Mouse (Mus musculus) granulocyte monocyte progenitor cell, adult 5-6 weeks (primary cell): Measurements from ENCODE around the gene Prkra. TPM values are rescaled to one million over a fixed set of nuclear protein-coding genes. Genes with fewer than 3 reads are reported as not detected.

ENCODE experiments used
- ATAC-seq: replicated peaks from 2 replicates; pipeline ENCODE4 v1.8.0; 2016; ENCODE audit warnings: mild to moderate bottlenecking, moderate TSS enrichment, inconsistent platforms; ENCODE audit not compliant: poor library complexity, severe bottlenecking
- total RNA-seq, 2 experiments: library from RNA; stranded (forward) in 1 of 2; stranded (reverse) in 1 of 2; fragments of 200-712, 200-1000 nt in 1 of 2; fragments of >200 nt in 1 of 2; fragmentation: Nextera tagmentation in 1 of 2; gene quantifications; 2 replicates each; pipeline ENCODE4 v1.2.3; 2014 to 2017

The Prkra gene
- total RNA-seq (2014; fragmentation: Nextera tagmentation) = 22.3 and 23.1 TPM in 2 replicates
- 17.3 and 17.7 TPM in 2 replicates for total RNA-seq (2017)

DNA sequence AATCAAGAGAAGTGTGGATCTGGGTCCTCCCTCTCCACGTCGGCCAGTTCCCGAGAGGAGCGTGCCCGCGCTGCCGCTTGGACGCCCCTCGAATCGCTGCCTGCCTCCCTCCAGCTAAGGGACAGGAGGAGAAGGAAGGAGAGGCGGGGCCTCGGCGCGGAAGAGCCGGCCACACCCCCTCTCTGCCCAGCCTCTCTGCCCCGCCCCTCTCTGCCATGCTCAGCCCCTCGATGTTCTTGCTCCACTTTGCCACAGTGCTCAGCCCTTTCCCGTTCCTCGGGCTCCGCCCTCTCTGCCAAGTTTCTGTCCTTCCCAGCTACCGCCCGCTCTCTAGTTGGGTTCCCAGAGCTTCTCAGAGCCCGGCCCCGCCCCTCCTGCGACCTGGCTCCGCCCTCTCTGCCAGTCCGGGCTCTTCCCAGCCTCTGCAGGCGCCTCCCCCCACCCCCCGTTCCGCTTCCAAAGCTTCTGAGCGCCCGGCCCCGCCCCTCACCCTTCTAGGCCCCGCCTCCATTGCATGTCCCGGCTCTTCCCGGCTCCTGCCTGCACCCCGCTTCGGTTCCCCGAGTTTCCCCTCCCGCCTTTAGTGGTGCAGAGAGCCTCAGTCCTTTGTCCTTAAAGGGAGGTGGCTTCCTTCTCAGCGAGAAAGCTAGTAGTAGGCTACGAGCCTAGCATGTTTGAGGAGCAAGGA, at the start of gene Prkra, which contains the start of gene Pjvk:
Prkra (minus strand) TSS at position 133 of the 688 bp plus-strand sequence.
Pjvk (plus strand) TSS at position 594 of the 688 bp plus-strand sequence.
- ATAC-seq = peak; percentile 91

DNA sequence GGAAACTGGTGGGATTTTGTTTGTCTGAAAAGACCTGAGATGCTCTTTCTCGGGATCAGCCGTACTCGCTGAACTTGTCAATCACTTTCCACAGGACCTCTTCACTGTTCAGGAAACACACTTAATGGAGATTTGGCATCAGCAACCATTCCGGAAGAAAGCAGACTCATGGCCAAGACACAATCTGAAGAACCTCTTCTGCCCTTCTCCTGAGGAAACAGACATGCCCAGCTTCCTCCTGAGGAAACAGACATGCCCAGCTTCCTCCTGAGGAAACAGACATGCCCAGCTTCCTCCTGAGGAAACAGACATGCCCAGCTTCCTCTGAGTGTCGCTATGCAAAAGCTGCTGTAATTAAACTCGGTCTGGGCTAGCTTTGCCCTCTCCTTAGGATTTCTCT, 47.5 kb upstream of the Prkra start:
- ATAC-seq = peak; percentile 22; the same call in 1 of the 2 replicates

DNA sequence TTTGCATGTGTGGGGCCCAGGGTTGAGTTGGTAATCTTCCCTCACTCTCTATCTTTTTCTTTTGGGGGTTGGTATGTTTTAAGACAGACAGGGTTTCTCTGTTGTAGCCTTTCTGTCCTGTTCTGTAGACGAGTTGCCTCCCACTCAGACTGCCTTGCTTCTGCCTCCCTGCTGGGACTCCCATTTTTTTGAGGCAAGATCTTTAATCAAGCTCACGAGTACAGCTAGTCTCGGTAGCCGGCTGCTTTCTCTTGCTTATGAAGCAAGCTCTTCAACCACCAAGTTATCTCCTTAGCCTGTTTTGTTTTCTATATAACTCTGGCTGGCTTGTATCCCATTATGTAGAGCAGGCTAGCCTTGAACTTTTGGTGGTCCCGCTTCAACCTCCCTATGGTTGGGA, 46.0 kb upstream of the Prkra start:
- no peak for ATAC-seq

DNA sequence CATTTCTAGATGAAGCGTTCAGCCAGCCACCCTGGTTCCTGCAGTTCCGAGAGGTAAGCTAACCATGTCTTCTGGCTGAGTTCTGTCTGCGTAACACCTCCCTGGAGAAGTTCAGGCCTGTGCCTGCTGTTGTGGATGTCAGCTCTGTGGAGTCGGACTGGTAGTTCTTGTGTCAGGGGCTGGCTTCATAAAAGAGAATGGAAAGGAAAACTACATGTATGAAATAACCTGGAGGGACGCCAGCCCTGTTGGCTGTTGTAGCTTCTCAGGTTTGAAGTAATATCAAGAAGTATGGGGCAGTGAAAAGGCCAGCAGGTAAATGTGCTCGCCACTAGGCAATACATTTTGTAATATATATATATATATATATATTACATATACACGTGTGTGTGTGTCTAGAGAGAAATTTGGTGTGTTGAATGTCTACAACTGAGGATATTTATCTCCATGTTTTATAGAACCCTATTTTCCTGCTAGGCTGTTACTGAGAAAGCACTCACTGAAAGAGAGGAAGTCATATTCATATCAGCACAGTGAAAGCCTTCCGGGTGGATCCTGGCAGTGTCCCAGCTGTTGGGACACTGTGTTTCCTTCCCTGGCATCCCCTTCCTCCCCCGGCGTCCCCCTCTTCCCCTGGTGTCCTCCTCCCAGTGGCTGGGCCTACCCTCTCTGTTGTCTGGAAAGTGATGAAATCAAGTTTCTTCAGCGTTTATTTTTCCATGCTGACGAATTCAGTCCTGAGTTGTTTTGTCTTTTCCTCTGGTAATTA, 42.8 kb upstream of the Prkra start:
- ATAC-seq = peak; percentile 99

DNA sequence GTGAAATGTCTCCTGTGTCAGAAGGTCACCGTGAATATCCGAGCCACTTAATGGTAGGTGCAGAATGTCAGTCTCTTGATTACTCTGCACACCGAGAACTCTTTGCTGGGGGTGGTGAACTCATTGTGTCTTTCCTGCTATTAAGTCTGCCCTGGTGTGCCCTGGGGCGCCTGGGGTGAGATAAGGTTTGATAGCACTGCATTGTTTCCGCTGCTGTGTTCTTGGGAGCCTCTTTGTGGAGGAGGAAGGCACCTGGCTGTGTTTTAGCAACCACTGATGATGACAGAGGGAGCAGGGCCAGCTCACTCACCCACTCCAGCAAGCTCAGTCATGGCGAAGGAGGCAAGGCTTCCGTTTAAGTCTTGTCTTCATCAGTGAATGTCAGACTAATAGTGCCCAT, 40.3 kb upstream of the Prkra start:
- ATAC-seq = no peak

DNA sequence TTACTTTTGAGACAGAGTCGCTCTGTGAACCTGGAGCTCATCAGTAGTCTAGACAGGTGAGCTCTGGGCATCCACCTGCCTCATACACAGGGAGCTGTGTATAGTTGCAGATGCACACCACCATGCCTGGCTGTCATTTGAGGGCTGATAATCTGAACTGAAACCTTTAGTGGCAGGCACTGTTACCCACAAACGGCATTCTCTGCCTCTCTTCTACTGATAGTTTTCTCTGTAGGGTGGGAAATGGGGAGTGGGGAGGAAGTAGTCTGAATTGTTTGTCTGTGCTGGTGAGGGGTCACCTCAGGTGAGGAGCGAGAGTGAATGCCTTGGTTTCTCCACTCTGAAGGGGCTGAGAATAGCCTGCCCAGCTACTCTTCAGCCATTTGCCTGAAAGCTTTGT, 39.8 kb upstream of the Prkra start:
- ATAC-seq = no peak

DNA sequence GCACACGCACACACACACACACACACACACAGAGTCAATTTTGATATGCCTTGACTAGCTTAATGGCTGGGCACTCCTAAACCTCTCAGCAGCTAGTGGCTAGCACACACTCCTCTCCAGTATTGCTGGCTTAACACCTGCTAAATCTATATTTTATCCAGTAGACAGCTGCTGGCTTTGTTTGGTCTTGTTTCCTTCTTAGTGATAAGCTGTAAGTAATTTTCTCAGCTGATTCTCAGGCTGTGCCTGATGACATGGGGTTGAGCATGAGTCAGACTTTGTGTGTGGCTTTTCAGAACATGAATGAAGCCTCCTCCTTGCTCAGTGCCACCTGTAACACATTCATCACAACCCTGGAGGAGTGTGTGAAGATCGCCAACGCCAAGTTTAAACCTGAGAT, 39.2 kb upstream of the Prkra start:
- no peak for ATAC-seq

DNA sequence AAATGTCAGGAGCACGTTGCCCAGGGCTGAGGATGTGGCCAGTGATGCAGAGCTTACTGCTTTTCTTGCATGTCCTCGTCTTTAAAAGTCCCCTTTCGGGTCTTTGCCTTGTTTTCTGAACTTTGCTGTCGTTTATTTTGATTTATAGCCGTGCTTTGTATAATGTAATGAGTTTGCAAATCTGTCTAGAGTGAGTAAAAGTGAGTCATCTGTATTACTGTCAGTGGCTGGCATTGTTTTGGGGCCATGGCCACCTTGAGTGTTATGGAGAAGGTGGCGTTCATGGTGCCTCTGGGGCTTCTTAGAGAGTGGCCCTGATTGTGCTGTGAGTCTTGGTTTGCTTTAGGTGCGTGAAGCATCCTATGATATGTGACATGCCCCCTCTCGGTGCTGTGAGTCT, 34.5 kb upstream of the Prkra start:
- ATAC-seq = no peak

DNA sequence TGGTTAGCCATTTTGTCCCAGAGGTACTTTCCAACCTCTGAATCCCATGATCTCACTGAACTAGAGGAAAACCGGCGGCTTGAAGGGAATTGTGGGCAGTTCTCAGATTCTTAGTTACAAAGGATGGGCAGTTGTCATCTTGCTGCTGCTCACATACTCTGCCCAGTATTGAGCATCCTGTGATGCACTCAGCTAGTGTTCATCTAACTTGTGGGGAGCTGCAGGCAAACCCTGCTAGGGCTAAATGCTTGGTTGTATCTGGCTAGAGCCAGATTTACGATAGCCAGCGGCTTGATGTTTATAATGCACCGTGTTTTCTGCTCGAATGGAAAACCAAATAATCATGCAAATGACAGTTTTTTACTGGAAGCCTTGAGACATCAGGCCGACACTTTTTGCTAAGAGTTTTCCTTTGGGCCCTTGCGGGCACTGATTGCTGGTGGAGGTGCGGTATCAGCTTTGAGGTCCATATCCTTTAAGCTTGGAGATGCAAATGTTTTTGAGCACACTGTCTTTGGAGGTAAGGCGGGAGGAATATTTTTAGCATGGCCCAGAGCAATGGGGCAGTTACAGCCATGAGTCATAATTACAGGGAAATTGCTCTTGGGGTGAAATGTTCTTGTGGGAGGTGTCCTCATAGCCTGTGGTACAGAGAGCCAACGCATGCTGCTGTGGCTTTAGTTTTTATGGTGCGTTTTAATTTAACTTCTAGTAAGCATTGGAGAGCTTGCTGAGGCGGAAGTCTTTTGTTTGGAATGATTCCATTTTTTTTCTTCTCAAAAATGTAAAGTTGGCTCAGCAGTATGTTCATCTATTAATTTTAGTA, 28.8 kb upstream of the Prkra start:
- 0 out of 2 replicates have a peak, but pooled peaks have one; percentile 16 for ATAC-seq

DNA sequence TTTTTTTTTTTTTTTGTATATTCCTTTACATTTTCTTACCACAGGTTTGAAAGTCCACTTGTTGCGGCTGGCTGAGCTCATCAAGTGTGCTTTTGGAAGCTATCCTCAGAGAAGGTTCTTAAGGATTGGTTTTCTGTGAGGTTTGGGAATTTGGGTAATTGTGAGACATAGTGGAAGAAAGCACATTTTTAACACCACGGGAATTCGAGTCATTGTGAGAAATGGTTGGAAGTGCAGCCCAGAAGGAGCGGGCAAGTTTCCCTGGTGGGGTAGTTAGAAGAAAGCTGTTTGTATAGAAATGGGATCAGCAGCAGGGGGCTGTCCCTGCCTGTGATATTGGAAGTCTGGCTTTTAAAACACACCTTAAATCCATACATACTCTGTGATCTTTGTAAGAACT, 28.1 kb upstream of the Prkra start:
- ATAC-seq = no peak

DNA sequence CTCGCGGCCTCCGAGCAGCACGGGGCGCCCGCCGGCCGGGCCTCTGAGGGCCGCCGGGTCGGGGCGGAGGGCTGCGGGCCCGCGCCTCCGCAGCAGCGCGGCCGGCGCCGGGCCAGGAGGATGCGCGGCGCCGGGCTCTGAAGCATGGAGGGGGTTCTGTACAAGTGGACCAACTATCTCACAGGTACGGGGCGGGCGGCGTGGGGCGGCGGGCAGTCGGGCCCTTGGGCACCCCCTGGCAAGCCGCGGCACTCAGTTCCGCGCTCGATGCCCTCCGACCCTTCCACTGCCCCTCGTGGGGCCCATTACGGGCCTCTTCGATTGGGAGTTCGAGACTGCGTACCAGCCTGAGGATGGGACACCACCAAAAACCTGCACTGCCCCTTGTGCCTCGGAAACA, 27.6 kb upstream of the Prkra start:
- ATAC-seq = no peak

DNA sequence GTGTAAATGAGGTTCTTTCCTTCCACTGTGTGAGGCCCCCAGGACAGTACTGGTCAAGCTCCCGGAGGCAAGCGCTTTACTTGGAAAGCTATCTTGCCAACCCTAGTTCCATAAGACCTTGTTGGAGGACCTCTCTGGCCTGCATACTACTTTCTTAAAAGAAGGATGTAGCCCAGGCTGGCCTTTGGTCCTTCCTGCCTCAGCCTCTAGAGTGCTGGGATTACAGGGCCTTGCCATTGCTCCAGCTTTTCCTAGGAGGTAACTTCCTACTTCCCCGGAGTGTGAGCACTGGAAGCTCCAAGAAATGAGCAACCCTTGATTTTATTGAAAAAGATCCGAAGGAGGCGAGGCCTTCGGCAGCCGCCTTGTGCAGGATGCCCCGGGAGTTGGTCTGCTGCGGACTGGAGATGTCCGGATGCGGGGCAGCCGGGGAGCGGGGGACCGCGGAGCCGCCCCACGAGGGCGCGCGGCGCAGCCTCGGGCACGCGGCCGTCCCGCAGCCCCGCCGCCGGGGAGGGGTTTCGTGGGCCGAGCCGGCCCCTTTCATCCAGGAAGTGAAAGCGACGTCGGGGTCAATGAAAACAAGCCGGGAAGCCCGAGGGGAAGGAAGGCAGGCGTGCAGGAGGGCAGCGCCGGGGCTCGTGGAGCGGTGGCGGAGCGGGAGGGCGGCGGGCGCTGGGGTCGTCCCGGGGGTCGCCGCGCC, 27.1 kb upstream of the Prkra start, which contains the start of gene Plekha3:
Plekha3 (plus strand) TSS at position 557 of the 703 bp plus-strand sequence.
- peak; percentile 59 for ATAC-seq

DNA sequence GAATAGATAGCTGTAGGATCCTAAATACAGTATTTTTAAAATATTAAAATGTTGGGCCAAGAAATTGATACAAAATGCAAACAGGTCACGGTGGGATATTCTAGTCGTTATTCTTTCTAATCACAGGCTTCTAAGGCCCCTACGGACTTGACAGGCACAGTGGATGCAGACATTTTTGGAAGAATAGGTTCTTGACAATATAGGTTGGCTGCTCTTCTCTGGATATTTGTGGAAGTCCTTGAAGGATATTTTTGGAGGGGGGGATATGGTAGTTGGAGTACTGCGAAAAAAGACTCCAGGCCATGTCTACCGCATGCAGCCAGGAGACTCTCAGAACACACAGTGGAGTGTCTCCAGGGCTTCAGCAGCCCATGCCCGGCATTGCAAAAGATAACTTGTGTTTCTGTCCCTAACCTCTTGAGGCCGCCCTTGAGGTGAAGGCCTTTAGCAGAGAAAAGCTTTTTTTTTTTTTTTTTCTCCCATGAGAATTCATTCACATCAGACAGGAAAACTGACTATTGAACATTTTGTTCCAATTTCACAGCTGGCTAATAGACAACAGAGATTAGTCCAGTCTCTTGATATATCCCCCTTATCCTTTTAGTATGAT, 25.8 kb upstream of the Prkra start:
- ATAC-seq = peak; percentile 35

DNA sequence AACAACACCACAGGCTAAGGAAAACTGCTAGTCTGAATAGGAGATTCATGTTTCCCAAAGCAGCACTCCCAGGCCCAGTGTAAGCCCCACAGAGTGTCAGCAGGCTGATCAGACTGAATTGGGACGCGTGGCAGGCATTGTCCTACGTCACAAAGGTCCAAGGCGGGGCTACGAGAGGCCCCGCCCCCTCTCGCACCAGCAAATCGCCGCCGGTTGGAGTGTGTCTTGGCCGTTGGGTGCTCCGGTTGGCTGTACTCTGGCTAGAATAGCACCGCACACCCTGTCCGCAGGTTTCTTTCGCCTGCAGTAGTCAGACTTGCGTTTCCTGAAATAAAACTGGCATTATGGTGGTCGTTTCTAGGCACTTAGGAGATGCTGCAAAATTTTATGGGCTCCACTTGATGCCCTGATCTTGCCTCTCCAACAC, 25.2 kb upstream of the Prkra start, which contains the start of gene Fkbp7:
Fkbp7 (minus strand) TSS at position 151 of the 427 bp plus-strand sequence.
- peak; percentile 79 for ATAC-seq

DNA sequence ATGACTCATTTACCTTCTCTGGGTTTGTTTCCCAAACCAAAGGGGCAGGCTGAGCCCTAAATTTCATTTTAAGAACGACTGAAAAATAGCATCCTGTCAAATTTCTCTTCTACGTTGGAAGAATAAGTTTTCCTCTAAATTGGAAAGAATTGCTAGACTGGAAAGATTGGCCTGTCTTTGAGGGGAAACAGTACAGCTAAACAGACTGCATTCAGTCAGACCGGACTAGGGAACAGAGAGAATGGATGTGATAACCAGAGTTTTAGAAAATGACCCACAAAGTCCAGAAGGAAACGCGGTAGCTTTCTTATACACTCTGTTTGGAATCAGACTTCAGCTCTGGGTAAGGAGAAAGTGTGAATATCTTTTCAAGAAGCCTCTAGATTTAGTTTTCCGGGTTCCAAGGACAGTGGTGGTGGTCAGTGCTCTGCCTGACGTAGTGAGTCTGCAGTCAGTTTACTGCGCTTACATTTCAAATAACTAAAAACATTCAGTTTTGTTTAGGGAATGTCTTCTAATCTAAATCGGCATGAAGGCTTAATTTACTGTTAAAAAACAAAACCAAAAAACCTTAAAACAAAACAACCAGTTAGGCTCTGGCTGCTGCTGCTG, 24.4 kb upstream of the Prkra start:
- no peak for ATAC-seq

DNA sequence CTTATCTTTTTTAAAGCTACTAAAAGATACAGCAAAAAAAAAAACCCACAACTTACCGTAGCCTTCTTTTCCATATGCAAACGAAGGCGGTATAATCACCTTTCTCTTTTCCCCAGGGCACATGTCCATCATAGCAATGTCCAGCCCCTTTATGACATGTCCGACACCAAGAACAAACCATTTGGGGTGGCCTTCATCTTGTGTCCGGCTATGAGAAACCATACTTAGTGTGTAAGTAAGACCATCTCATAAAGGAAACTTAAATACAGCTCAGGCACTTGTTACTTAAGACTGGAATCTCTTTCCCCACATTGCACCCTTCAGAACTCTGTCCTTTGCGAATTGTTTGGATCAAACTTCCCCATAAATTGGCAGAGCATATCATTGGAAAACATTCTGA, 23.8 kb upstream of the Prkra start:
- ATAC-seq = no peak

DNA sequence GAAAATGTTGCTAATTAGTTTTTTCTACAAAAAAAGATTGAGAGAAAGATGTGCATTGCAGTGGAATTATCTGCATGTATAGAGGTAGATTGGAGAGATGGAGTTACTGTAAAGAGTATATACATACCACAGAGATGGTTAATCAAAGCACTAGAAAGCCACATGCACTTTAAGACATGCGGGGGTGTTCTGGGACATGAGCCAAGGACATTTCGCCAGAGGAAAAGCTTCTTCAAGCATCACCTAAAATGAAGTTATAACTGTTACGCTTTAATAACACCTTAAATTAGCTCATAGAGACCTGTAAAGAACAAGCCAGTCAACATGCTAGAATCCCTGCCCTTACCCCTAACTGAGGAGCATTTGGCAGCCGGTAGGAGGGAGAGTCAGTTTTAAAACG, 19.4 kb upstream of the Prkra start:
- no peak for ATAC-seq

DNA sequence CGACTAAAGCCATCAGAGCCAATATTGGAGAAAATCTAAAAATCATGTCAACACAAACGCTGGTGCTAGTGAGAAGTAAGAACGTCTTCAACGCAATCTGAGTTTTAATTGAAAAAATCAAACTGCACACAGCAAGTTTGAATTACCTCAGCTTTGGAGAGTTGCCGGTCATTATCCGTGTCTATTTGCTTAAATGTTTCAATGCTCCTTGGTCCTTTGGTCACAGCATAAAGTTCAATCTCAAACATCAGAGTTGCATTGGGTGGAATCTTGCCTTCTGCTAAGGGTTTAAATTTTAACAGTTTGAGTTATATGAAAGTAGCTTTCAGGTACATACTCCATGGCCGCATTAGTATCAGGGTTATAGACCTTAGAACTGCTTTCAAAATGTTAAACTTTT, 17.7 kb upstream of the Prkra start:
- ATAC-seq = no peak

DNA sequence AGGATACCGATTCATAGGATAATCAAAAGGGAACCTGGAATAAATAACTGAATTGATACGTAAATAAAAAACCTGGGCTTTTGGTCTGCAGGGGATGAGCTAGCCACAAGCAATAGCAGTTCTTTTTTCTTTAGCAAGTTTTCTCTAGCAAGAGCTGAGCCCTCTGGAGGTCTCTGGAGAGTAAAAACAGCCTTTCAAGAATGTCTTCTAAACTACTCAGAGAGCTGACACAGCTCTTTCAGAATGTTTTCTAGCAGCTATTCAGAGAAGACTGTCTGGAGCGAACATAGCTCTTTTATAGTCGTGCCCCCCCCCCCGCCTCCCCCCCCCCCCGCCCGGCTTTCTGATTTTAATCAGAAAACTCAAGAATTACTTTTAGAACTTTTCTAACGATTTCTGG, 11.6 kb upstream of the Prkra start:
- no peak for ATAC-seq
